Mouse (Mus musculus) heart, adult 8-10 months (tissue): Measurements from ENCODE around the gene Osbpl7. TPM values are rescaled to one million over a fixed set of nuclear protein-coding genes. Genes with fewer than 3 reads are reported as not detected.

Experiments used
- DNase-seq: peaks from one replicate; pipeline ENCODE4 v3.0.0; 2022; ENCODE audit warnings: low spot score
- microRNA-seq: library from miRNA; unstranded; fragments of <30 nt; microRNA quantifications from one replicate; pipeline ENCODE4 v1.2.0, GENCODE M21; 2022
- total RNA-seq, 4 experiments: library from RNA; stranded (reverse); gene quantifications; 2 replicates each; pipeline ENCODE4 v1.2.4; 2022

Osbpl7 gene
- total RNA-seq, 4 experiments from 2014 or later, result 3.4 to 5.3 (median 3.9) TPM

DNA sequence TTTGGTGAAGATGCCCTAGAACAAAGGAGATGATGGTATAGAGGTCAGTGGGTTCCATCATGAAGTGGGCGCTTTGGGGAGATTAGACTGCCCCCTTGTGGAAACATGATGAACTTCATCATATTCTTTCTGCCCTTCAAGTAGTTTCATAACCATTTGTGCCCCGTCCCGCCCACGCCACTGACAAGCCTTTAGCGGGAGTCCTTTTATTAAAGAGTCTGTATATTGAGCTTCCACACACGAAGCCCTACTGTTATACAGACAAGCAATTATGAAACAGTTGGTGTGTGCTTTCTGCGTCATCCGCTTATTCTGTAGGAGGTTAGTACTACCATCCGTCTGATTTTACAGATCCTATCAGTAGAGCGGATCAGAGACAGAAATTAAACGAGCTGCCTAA is 32.5 kb downstream of the Osbpl7 start:
- peak; percentile 32 for DNase-seq

DNA sequence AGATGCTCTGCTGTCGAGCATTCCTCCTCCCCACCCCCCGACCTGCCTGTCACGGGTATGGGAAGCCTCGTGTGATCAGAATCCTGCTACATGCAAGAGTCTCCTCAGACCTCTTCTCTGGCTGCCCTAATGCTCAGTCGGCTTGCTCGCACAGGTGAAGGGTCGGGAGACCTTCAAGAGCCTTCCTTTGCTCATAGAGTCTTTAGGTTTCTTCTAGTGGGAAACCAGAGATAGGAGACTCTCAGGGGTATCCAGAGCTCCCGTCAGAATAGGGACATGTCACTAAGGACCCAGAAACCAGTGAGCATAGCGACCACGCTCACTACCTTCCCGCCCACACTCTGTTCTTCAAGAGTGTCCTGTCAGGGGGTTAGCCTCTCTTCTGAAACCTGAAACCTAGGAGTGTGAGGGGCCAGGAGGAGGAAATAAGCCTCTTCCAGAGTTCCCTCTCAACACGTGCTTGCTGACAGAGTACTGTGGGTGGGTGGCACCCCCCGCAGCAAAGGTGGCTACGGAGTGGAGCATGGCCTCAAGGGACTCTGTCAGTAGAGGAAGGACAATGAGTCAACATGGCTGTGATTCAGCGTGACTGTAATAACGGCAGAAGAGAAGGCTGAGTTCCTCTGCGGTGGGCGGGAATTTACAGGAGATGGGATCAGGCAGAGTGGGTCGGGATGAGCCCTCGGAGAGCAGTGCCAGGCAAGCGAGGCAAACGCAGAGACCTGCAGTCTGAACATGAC is 33.1 kb downstream of the Osbpl7 start:
- no peak for DNase-seq

DNA sequence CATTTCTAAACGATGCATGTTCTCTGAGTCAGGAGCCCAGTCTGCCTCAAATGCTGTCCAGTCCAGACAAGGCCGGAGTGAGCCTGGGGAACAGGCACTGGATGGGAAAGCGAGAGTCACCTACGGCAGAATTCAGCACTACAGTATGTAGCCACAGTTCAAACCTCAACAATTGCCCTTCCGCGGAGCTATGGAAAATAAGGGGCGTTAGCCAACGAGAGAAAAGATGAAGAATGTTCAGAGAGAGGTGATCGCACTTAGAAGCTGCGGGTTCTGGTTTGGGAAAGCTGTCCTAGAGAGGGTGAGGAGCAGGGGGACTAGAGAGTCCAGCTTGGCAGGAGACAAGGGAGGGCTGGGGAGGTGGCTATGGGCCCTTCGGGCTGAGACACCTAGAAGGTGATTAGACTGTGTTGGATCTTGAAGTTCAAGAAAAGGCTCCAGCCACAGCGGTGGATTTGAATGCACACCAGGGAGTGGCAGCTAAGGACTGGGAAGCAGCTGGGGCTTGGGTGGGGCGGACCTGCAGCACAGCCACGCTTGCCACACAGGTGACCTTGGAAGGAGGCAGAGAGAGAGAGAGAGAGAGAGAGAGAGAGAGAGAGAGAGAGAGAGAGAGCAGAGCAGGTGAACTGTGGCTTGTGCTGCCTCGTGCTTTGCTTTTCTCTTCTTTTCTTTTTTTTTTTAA is 34.5 kb downstream of the Osbpl7 start:
- DNase-seq, result no peak

DNA sequence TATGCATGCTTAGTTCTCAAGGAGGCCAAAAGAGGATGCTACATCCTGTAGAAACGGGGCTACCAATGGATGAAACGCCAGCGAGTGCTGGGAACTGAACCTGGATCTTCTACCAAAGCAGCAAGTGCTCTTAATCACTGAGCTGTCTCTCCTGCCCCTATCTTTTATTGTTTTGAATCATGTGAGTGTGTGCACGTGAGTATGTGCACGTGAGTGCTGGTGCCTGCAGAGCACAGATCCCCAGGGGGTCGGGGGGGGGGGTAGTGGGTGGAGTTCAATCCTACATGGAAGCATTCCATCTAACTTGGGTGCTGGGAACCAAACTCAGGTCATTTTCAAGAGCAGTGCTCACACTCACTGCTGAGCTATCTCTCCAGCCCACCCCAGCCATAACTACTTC is 35.9 kb downstream of the Osbpl7 start:
- DNase-seq, result no peak

DNA sequence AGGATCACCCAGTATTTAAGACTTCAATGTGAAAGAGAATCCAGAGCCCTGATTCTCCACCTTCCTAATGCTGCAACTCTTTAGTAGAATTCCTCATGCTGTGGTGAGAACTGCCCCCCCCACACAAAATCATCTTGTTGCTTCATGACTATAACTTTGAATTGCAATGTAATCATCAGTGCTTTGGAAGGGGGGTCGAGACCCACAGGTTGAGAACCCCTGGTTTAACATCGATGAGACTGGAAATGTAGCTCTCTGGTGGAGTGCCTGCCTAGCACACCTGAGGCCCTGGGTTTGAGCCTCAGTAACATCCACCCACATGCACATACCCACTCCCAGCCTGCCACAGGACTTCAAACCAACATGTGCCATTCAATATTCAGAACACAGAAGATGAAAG is 44.2 kb downstream of the Osbpl7 start:
- no peak for DNase-seq

DNA sequence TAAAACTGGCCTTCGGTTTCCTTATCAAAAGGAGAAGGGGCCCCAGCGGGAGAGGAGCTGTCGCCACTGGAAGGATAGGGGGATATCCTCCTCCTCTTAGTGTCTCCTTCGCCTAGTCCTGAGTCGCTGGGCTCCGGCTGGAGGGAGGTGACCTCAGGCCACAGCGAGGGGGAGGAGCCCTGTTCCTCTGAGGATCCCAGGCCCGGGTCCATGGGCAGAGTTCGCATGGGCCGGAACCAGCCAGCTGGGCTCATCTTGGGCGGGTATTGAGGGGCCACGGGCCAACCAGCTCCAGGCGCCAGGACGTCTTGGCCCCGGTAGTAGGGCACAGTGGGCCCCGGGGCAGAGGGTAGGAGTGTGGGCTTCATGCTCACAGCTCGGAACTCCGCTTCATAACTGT is 48.4 kb downstream of the Osbpl7 start:
- DNase-seq, result peak; percentile 11

DNA sequence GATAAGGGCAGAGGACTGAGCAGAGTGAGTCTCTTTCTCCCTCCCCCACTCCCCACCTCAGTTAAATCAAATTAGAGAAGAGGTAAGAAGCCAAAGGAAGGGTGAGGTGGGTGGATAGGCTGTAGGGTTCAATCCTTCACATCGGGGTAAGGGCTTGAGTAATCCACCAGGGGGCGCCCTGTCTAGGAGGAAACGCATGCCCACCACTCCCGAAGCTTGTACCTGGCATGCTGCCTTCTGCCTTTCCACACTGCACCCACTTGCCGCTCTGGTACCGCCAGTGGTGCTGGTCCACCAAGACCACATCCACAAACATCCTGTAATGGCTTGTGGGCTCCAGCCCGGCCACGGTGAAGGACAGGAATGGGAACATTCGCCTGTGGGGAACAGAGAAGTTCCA is 51.3 kb downstream of the Osbpl7 start:
- DNase-seq, result peak; percentile 44

DNA sequence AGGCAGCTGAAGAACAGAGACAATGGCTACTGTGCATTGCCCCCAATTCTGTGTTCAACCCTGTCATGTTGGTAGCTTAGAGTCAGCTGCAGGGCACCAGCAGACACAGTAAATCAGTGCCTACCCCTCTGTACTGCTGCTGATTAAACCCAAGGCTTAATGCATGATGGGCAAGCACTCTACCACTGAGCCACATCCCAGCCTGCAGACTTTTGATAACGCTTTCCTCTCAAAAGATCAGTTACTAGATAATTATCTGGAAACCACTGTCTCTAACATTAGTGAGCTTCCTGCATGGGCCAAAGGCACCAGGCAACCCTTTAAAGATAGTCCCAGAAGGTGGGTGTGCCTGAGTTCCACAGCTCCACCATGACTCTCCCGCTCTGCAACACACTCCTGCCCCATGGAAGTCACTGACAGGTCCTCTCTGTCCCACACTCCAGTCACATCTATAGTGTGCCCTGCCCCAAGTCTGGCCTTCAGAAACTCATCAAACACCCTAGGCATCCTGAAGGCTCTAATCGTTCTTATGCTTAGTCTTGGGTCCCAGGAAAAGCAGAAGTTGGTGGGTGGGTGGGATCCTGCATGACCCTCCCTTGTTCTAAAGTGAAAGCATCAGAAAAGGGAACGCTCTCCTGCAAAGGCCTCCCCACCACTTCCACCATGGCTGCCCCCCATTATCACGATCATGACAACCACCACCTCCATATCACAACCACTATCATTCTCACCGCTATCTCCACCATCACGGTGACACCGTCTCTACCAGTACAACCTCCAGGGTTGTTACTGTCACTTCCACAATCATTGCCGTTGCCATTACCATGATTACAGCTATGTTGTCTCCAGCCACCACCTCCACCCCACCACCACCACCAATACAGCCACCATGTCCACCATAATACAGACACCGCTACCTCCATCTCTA is 53.0 kb downstream of the Osbpl7 start:
- DNase-seq, result no peak

DNA sequence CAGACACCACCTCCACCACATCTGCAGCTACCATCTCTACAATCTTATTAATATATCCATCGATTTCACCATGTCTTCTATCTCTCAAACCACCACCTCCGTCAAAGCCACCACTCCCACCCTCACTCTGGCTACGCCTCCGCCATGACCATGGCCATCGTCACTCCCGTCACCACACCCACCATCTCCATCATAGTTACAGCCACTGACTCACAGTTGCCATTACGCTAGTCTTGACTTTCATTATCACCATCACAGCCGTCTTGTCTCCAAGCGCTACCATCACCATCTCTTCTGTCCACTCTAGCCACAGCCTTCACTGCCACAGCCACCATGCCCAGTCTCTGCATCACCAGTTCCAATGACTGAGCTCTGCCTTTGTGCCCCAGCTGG is 53.7 kb downstream of the Osbpl7 start:
- DNase-seq, result no peak

DNA sequence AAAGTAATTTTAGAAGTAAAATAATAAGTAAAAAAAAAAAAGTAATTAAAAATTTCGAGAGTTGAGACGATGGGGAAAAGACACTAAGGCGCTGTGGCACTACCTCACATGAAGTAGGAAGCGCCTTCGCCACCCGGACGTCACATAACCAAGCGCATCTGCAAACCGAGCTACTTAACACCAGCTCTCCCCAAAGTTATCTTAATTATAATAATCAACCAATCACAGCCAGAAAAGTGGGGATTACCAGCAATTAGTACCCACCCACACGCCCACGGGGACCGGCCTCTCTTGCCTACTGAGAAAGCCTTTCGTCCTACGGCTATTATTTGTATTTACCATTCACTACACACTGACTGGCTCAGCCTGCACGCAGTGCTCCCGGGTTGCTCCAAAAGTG is 58.5 kb downstream of the Osbpl7 start:
- DNase-seq, result no peak

DNA sequence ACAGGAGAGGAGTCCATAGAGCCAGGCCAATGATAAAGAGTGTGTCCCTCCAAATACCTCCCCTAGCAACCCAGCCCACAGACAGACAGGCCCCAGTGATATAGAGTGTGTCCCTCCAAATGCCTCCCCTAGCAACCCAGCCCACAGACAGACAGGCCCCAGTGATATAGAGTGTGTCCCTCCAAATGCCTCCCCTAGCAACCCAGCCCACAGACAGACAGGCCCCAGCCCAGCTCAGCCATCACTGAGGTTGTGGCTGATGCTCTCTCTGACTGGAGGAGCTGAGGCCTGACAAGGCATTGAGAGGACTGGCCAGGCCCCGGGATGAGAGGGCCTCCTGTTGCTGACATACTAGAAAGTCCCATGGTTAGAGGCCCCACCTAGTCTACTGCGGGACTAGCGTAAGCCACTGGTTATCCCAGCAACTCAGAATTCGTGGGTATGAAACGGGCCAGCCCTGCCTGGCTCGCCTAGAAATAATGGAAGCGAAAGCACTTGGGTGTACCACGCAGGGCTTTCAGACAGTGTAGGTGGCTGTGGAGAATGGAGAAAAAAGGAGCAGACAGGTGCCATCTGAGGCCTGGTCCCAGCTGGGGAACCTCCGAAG is 62.2 kb downstream of the Osbpl7 start:
- DNase-seq, result no peak

DNA sequence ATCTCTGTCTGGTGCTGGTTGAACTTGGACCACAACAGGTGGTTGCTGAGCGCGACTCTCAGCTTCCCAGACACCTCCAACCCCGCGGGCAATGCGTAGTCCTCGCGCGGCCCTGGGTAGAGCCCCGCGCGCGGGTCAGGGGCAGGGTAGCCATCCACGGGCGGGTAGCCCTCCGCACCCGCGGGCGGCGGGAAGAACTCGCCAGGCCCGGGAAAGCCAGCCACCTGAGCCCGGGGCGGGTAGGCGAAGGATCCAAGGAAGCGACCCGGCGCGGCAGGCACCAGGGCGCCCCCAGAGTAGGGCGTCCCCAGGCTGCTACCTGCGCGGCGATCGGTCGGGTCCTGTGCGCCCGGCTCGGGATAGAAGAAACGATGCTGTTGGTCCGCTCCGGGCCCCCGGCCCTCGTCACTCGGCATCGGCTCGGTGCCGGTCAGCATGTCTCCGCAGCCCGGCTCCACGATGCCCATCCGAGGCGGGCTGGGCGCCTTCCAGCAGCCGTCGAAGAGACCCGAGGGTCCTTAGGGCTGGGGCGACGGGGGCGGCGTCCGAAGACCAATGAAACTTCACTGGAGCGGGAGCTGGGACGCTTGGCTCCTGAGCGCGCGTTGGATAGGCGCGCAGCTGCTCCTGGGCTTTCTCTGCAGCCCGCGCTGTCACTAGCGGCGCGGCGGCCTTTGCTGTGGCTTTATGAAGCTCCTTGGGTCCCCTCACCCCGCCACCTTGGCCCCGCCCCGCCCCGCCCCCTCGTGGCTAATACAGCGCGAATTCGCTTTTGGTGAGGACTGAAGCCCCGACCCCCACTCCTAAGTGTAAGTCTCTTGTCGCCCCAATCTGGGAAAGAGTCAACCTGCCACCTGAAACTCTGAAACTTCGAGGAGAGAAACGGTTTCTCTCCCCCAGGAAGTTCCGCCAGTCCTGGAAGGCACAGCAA is 64.5 kb downstream of the Osbpl7 start, which contains the start of gene Tbx21:
Gene Tbx21 (minus strand): TSS at position 661 of the 931 bp plus-strand sequence.
- no peak for DNase-seq

DNA sequence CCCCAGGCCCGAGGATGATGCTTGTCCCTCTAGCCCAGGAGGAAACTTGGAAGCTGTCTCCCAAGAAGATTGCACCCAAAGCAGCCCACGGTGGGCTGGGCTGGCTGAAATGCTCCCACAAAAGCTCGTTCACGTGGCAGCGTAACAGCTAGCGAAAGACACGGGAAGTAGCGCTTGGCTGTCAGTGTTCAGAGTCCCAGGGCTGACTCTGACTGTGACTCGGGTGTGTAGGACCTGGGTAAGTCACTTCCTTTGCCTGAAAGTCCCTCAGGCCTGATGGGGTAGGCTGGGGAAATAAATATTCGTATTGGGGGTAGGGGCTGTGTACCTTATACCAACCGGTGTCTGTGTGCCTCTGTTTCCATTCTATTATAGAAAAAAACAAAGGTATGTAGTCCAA is 65.4 kb downstream of the Osbpl7 start:
- no peak for DNase-seq

Small RNA genes lying within 50 kb of the gene (microRNA-seq; reads per million reads assigned to microRNA genes)
- 1.4 reads per million for gene Mir8103

Other genes starting within 250 kb of the Osbpl7 start
- 100 to 1,000 TPM; 462 to 530 (median 477) TPM for gene Nfe2l1, start 220.7 kb upstream of the Osbpl7 start, total RNA-seq
- gene Copz2, start 200.8 kb upstream of the Osbpl7 start, total RNA-seq, result 10 to 100 TPM; 36.0 to 43.5 (median 41.1) TPM
- 10 to 100 TPM; 20.4 to 25.7 (median 22.7) TPM for gene Cdk5rap3, start 134.1 kb upstream of the Osbpl7 start, total RNA-seq
- gene Prr15l, start 122.5 kb upstream of the Osbpl7 start, total RNA-seq, result 1 to 10 TPM; 1.1 to 1.7 (median 1.5) TPM
- gene Pnpo, start 106.6 kb upstream of the Osbpl7 start, total RNA-seq, result 10 to 100 TPM; 14.9 to 16.6 (median 16.1) TPM
- gene Sp2, start 67.7 kb upstream of the Osbpl7 start, total RNA-seq, result 10 to 100 TPM in 2 of 4 experiments, 1 to 10 TPM in 2; 7.8 to 13.7 (median 11.0) TPM
- gene Sp6, start 37.2 kb upstream of the Osbpl7 start, total RNA-seq, result under 1 TPM in 3 of 4 experiments, not detected in 1; 0.08 to 0.28 (median 0.23) TPM
- gene Scrn2, start 20.7 kb upstream of the Osbpl7 start, total RNA-seq, result 10 to 100 TPM; 13.6 to 18.0 (median 15.4) TPM
- gene Lrrc46, start 9.2 kb upstream of the Osbpl7 start, total RNA-seq, result under 1 TPM in 2 of 4 experiments, not detected in 2; 0.26 to 0.33 TPM
- gene Mrpl10, start 9.1 kb upstream of the Osbpl7 start, total RNA-seq, result 100 to 1,000 TPM in 2 of 4 experiments, 10 to 100 TPM in 2; 80.1 to 101 (median 97.6) TPM
- under 1 TPM in 1 of 4 experiments, not detected in 3; 0.16 TPM for gene Tbx21, start 64.7 kb downstream of the Osbpl7 start, total RNA-seq
- 10 to 100 TPM; 12.2 to 14.9 (median 13.9) TPM for gene Tbkbp1, start 100.9 kb downstream of the Osbpl7 start, total RNA-seq
- 10 to 100 TPM; 78.7 to 80.0 (median 79.7) TPM for gene Kpnb1, start 137.3 kb downstream of the Osbpl7 start, total RNA-seq
- gene Npepps, start 230.0 kb downstream of the Osbpl7 start, total RNA-seq, result 10 to 100 TPM; 78.1 to 82.3 (median 79.1) TPM